Mouse (Mus musculus) ES-E14 (cell line): ENCODE data around the gene Pafah1b2. TPM values are rescaled to one million over a fixed set of nuclear protein-coding genes. Genes with fewer than 3 reads are reported as not detected.

Experiments
- DNase-seq: peaks from one replicate; pipeline ENCODE4 v3.0.0-alpha.2; 2013; ENCODE audit warnings: low read depth, low spot score
- H3K27ac ChIP-seq: 2 replicates; pipeline ENCODE4 v1.5.1; 2012; ENCODE audit warnings: low read depth, mild to moderate bottlenecking, low read length, moderate library complexity, mixed read lengths; ENCODE audit not compliant: poor library complexity, insufficient read depth, severe bottlenecking
- H3K36me3 ChIP-seq: 2 replicates; pipeline ENCODE4 v1.6.1; 2012; ENCODE audit warnings: mild to moderate bottlenecking, low read length, moderate library complexity, mixed read lengths; ENCODE audit not compliant: control insufficient read depth, poor library complexity, insufficient read depth, severe bottlenecking
- H3K4me1 ChIP-seq, 2 experiments: fragments of 150-350 bp in 1 of 2; sonication (generic) in 1 of 2; 2 replicates each; pipeline ENCODE4 v1.6.1; 2012; ENCODE audit warnings: low read length in 2 of 2, mild to moderate bottlenecking in 1 of 2, mixed read lengths in 1 of 2; ENCODE audit not compliant: control insufficient read depth in 2 of 2, insufficient read depth in 2 of 2, poor library complexity in 1 of 2
- H3K4me3 ChIP-seq, 2 experiments: fragments of 150-350 bp in 1 of 2; sonication (generic) in 1 of 2; 2 replicates each; pipeline ENCODE4 v1.5.1; 2012; ENCODE audit warnings: low read length in 2 of 2, low read depth in 1 of 2, mild to moderate bottlenecking in 1 of 2, mixed read lengths in 1 of 2; ENCODE audit not compliant: insufficient read depth in 1 of 2, poor library complexity in 1 of 2, severe bottlenecking in 1 of 2
- H3K9ac ChIP-seq: 2 replicates; pipeline ENCODE4 v1.6.1; 2012; ENCODE audit warnings: low read depth, mild to moderate bottlenecking, low read length, mixed read lengths; ENCODE audit not compliant: poor library complexity, insufficient read depth, severe bottlenecking
- H3K9me3 ChIP-seq: fragments of 150-350 bp; sonication (generic); 2 replicates; pipeline ENCODE4 v1.6.1; 2012; ENCODE audit warnings: low read depth, mild to moderate bottlenecking, low read length; ENCODE audit not compliant: control insufficient read depth, insufficient read depth
- CHD2 ChIP-seq: IDR thresholded peaks from 2 replicates; pipeline ENCODE4 v1.6.1; 2014; ENCODE audit warnings: mild to moderate bottlenecking, low read depth, low read length, inconsistent platforms
- HCFC1 ChIP-seq: IDR thresholded peaks from 2 replicates; pipeline ENCODE4 v1.6.1; 2012; ENCODE audit warnings: low read length, inconsistent platforms, borderline replicate concordance; ENCODE audit not compliant: insufficient read depth
- MAFK ChIP-seq: IDR thresholded peaks from 2 replicates; pipeline ENCODE4 v1.6.1; 2014; ENCODE audit warnings: mild to moderate bottlenecking, low read depth, low read length, inconsistent platforms; ENCODE audit not compliant: insufficient read depth
- ZC3H11A ChIP-seq: IDR thresholded peaks from 2 replicates; pipeline ENCODE4 v1.6.1; 2012; ENCODE audit warnings: low read depth, mild to moderate bottlenecking, inconsistent platforms, low read length, borderline replicate concordance
- ZNF384 ChIP-seq: IDR thresholded peaks from 2 replicates; pipeline ENCODE4 v1.6.1; 2012; ENCODE audit warnings: low read depth, low read length, inconsistent platforms
- in situ Hi-C, 2 experiments: fragments of 600-800 bp; cut with MboI; formaldehyde crosslinking; loops; one replicate each; pipeline ENCODE4 v1.15.1; 2025; ENCODE audit warnings: low sequenced_read_pairs in 2 of 2, inconsistent platforms in 1 of 2; ENCODE audit not compliant: unreplicated experiment in 2 of 2
- total RNA-seq: library from RNA; depleted of rRNA; stranded (reverse); fragments of 300-350 nt; gene quantifications from 2 replicates; pipeline ENCODE4 v1.2.3, GENCODE M21; 2012

Gene Pafah1b2
- total RNA-seq, 1 experiment, result 64.9 TPM

DNA sequence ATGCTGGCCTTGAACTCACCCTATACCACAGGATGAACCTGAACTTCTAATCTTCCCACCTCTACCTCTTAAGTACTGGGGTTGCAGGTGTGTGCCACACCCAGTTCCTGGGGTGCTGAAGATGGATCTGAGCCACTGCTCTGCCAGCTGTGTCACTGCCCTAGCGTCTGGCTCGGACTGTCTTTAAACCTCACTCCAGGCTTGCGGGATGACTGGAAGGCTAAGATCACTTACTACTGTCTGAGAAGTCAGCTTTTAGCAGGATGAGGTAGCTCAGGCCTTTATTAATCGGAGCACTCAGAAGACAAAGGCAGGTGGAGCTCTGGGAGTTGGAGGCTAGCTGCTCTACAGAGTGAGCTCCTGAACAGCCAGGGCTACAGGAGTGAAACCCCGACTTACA, 17.7 kb upstream of the Pafah1b2 start:
- TF ChIP-seq ZNF384 (no peak), CHD2 (no peak)
- peaks cover 15 to 20% of the 10 kb centered on the region in 2 experiments for H3K4me1 ChIP-seq
- no peak overlapping the region for H3K4me3 ChIP-seq
- H3K27ac ChIP-seq, result peak overlapping the region; percentile 71; the same call in 1 of the 2 replicates
- H3K9me3 ChIP-seq, result no peaks in the 10 kb centered on the region
- DNase-seq, result no peak
- H3K36me3 ChIP-seq, result no peaks in the 10 kb centered on the region
- in situ Hi-C loops, result no loop called here
- no peak overlapping the region for H3K9ac ChIP-seq

DNA sequence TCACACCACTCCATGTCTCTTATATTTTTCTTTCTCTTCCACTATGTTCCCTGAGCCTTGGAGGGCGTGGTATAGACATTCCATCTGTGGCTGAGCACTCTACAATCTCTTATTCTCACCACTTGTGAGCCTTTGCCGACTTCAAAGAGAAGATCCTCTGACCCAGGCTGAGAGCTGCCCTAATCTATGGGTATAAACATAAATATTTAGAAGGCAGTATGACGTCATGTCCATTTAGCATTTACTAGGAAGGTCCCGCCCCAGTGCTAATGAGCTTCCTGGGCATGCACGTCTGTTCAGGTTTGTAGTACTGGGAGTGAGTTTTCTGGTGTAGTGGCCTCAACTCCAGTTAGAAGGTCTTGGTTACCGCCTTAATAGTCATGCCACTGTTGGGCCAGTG, 17.0 kb upstream of the Pafah1b2 start:
- in situ Hi-C loops, result no loop called here
- no peaks in the 10 kb centered on the region for H3K36me3 ChIP-seq
- no peaks in the 10 kb centered on the region for H3K9me3 ChIP-seq
- H3K27ac ChIP-seq, result peak overlapping the region; percentile 71; the same call in 1 of the 2 replicates
- no peak overlapping the region for H3K4me3 ChIP-seq
- TF ChIP-seq ZNF384, result no peak
- no peak for TF ChIP-seq HCFC1
- no peak for TF ChIP-seq ZC3H11A
- TF ChIP-seq MAFK, result no peak
- no peak for TF ChIP-seq CHD2
- no peak for DNase-seq
- H3K9ac ChIP-seq, result no peak overlapping the region
- peaks cover 11 to 18% of the 10 kb centered on the region in 2 experiments for H3K4me1 ChIP-seq

DNA sequence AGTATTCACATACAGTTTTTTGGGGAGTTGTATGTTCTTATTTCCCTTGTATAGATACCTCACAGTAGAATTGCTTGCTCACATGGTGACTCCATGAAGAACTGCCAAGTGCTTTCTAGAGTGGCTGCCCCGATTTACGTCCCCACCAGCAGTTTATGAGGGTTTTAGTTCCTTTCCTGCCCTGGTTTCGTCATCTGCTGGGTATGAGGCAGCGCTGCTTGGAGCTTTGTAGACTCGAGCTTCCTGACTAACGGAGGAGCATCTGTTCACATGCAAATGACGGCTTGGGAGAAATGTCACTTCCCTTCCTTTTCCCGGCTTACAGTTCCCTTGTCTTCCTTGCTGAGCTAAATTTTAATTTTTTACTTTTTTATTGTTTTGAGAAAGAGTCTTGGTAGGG, 15.5 kb upstream of the Pafah1b2 start:
- DNase-seq, result no peak
- no peak overlapping the region for H3K4me3 ChIP-seq
- H3K36me3 ChIP-seq, result no peaks in the 10 kb centered on the region
- no peaks in the 10 kb centered on the region for H3K9me3 ChIP-seq
- H3K9ac ChIP-seq, result no peak overlapping the region
- H3K27ac ChIP-seq, result peak overlapping the region; percentile 74; the same call in 1 of the 2 replicates
- H3K4me1 ChIP-seq, result peaks cover 11 to 18% of the 10 kb centered on the region in 2 experiments
- TF ChIP-seq ZC3H11A, result no peak
- no peak for TF ChIP-seq ZNF384
- TF ChIP-seq CHD2, result no peak
- TF ChIP-seq MAFK, result no peak
- no peak for TF ChIP-seq HCFC1
- in situ Hi-C loops, result no loop called here

DNA sequence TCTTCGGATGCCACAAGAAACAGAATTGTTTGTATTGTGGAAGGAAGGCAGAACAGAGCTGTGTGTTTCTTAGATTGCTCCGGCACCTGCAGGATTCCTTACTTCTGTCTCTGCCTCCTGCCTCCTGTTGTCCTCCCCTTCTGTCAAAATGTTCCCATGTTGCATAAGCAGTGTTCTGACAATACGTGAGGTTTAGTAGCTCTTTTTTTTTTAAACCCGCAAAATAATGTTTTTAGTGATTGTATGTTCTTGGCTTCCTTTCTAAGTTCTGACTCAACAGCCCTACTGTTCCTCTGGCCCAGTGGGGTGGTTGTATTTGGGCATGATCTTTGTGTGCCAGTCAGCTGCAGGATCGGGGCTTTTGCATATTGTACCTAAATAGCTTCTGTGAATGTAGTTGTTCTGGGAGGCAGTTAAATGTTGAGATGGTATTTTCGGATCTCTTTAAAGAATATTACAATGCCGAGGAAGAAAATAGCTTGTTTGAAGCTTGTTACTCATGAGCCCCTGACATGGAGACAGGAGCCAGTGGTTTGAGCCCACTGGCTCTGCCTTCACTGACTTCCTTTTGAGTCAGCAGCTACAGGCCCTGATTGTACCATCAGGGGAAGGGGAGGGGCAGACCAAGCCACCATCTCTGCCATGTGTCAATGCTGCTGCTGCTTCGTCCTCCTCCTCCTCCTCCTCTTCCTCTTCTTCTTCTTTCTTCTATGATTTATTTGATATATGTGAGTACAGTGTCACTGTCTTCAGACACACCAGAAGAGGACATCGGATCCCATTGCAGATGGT, 13.8 kb upstream of the Pafah1b2 start:
- no peak overlapping the region for H3K9ac ChIP-seq
- H3K4me1 ChIP-seq, result peaks cover 15 to 19% of the 10 kb centered on the region in 2 experiments
- in situ Hi-C loops, result no loop called here
- no peak overlapping the region for H3K27ac ChIP-seq
- H3K4me3 ChIP-seq, result no peak overlapping the region
- DNase-seq, result no peak
- H3K36me3 ChIP-seq, result no peaks in the 10 kb centered on the region
- no peaks in the 10 kb centered on the region for H3K9me3 ChIP-seq
- no peak for TF ChIP-seq HCFC1
- no peak for TF ChIP-seq ZC3H11A
- no peak for TF ChIP-seq ZNF384
- TF ChIP-seq CHD2, result no peak
- TF ChIP-seq MAFK, result no peak

DNA sequence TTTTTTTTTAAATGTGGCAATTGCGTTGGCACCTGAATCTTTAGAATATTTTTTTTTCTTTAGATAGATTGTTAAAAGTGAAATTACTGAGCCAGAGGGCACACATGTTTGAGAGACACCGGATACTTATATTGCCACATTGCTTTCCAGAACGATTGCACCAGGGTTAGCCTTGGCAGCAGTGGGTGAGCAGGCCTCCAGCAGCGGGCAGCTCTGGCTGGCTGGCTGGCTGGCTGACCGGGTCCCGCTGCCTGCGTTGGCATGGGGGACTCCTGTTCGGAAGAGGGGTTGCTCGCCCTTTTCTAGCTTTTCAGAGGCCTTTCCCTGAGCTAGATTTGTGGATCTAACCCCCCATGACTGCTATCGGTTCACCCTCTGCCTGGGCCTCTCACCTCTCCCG, 11.1 kb upstream of the Pafah1b2 start:
- Histone ChIP-seq H3K36me3 (no peaks in the 10 kb centered on the region), H3K9ac (no peak overlapping the region), H3K27ac (no peak overlapping the region; the same call in 1 of the 2 replicates), H3K4me1 (peaks cover 11 to 13% of the 10 kb centered on the region in 2 experiments; a peak in 3 of 4 replicates), H3K9me3 (no peaks in the 10 kb centered on the region), H3K4me3 (no peak overlapping the region)
- in situ Hi-C loops, result no loop called here
- TF ChIP-seq CHD2 (no peak), ZC3H11A (no peak), MAFK (no peak), HCFC1 (no peak), ZNF384 (no peak)
- no peak for DNase-seq
